Mouse (Mus musculus) kidney, embryonic 16.5 days (tissue): ENCODE results near the gene Tmem203. TPM values are rescaled to one million over a fixed set of nuclear protein-coding genes. Genes with fewer than 3 reads are reported as not detected.
A peak's percentile ranks its signal among the peaks of the same experiment; 100 is the strongest.

Experiments used
- ATAC-seq: fragments of 200-750 bp; cut with Nextera tagmentation; 2 replicates; pipeline ENCODE4 v1.8.0; 2017; ENCODE audit warnings: moderate TSS enrichment; ENCODE audit not compliant: low FRiP score, low TSS enrichment
- H3K27ac ChIP-seq: fragments of 300-500 bp; sonication (generic); 2 replicates; pipeline ENCODE4 v1.5.1; 2014; ENCODE audit warnings: low read length
- H3K27me3 ChIP-seq: fragments of 300-500 bp; sonication (generic); 2 replicates; pipeline ENCODE4 v1.6.1; 2014; ENCODE audit warnings: low read length, control low read depth, mixed read lengths; ENCODE audit not compliant: insufficient read depth
- H3K36me3 ChIP-seq: fragments of 300-500 bp; sonication (generic); 2 replicates; pipeline ENCODE4 v1.6.1; 2014; ENCODE audit warnings: low read length, control low read depth, mixed read lengths; ENCODE audit not compliant: insufficient read depth
- H3K4me1 ChIP-seq: fragments of 300-500 bp; sonication (generic); 2 replicates; pipeline ENCODE4 v1.6.1; 2014; ENCODE audit warnings: low read length, control low read depth, mixed read lengths; ENCODE audit not compliant: insufficient read depth
- H3K4me2 ChIP-seq: fragments of 300-500 bp; sonication (generic); replicated peaks from 2 replicates; pipeline ENCODE4 v1.6.1; 2014; ENCODE audit warnings: low read depth, low read length
- H3K4me3 ChIP-seq: fragments of 300-500 bp; sonication (generic); 2 replicates; pipeline ENCODE4 v1.5.1; 2014; ENCODE audit warnings: mild to moderate bottlenecking, low read length
- H3K9ac ChIP-seq: fragments of 300-500 bp; sonication (generic); replicated peaks from 2 replicates; pipeline ENCODE4 v1.6.1; 2014; ENCODE audit warnings: low read length
- H3K9me3 ChIP-seq: fragments of 300-500 bp; sonication (generic); 2 replicates; pipeline ENCODE4 v1.6.1; 2016; ENCODE audit warnings: low read length, control low read depth
- WGBS: fragments of 180-500 bp; shearing (Covaris S2); extraction: QIAGEN DNeasy Blood & Tissue Kit; methylation state at CpG from one replicate; pipeline ENCODE4 v1.1.7; 2014; 5-methylcytosine and 5-hydroxymethylcytosine counted together
- polyA plus RNA-seq: library from polyadenylated mRNA; unstranded; fragments of >200 nt; fragmentation: Nextera tagmentation; extraction: Ambion mirVana; gene quantifications from 2 replicates; pipeline ENCODE4 v1.2.1, GENCODE M21; 2015

Tmem203 gene
- polyA plus RNA-seq, 1 experiment from 2014 or later = 25.6 TPM

- H3K4me2 ChIP-seq = peak overlapping the region; percentile 78
- H3K27ac ChIP-seq = peak overlapping the region; percentile 97
- H3K9ac ChIP-seq = peak overlapping the region; percentile 90
- no peaks in the 10 kb centered on the region for H3K27me3 ChIP-seq
- no peaks in the 10 kb centered on the region for H3K9me3 ChIP-seq
- peak; percentile 37 for ATAC-seq
- peaks cover 14% of the 10 kb centered on the region for H3K36me3 ChIP-seq
- H3K4me3 ChIP-seq = peak overlapping the region; percentile 85
- WGBS = under 1% methylated on average over 53 of the region's 53 CpGs
- H3K4me1 ChIP-seq = peaks cover 26% of the 10 kb centered on the region
Measured at GRCm38 (mm10) chr2:25223681-25224491, 31.4 kb upstream of the Tmem203 start.

- WGBS = under 1% methylated on average over 17 of the region's 17 CpGs
- no peaks in the 10 kb centered on the region for H3K9me3 ChIP-seq
- H3K36me3 ChIP-seq = peaks cover 14% of the 10 kb centered on the region
- no peaks in the 10 kb centered on the region for H3K27me3 ChIP-seq
- H3K9ac ChIP-seq = peak within 1 kb of the TSS; percentile 90
- peak within 1 kb of the TSS; percentile 85 for H3K4me3 ChIP-seq
- H3K27ac ChIP-seq = peak within 1 kb of the TSS; percentile 99
- H3K4me1 ChIP-seq = peaks cover 28% of the 10 kb centered on the region
- H3K4me2 ChIP-seq = peak within 1 kb of the TSS; percentile 78
- no peak for ATAC-seq
Measured at GRCm38 (mm10) chr2:25224492-25224765, 30.8 kb upstream of the Tmem203 start, which contains the start of gene Tubb4b. Gene Tubb4b, minus strand, starts transcription at chr2:25224702.

- peak overlapping the region; percentile 99 for H3K27ac ChIP-seq
- 2% methylated on average over 41 of the region's 41 CpGs for WGBS
- ATAC-seq = peak; percentile 97
- peak overlapping the region; percentile 79 for H3K9ac ChIP-seq
- H3K4me3 ChIP-seq = peak overlapping the region; percentile 85
- H3K4me1 ChIP-seq = peaks cover 28% of the 10 kb centered on the region
- peaks cover 14% of the 10 kb centered on the region for H3K36me3 ChIP-seq
- no peaks in the 10 kb centered on the region for H3K27me3 ChIP-seq
- H3K9me3 ChIP-seq = no peaks in the 10 kb centered on the region
- peak overlapping the region; percentile 53 for H3K4me2 ChIP-seq
Measured at GRCm38 (mm10) chr2:25224766-25225752, 30.2 kb upstream of the Tmem203 start.

- Histone ChIP-seq H3K4me2 (peak overlapping the region; percentile 53), H3K36me3 (peaks cover 14% of the 10 kb centered on the region), H3K9me3 (no peaks in the 10 kb centered on the region), H3K4me1 (peaks cover 28% of the 10 kb centered on the region), H3K27me3 (no peaks in the 10 kb centered on the region), H3K27ac (peak overlapping the region; percentile 99), H3K9ac (peak overlapping the region; percentile 79), H3K4me3 (peak overlapping the region; percentile 85)
- ATAC-seq = no peak
- 79% methylated on average over 8 of the region's 8 CpGs for WGBS
Measured at GRCm38 (mm10) chr2:25225811-25226379, 29.3 kb upstream of the Tmem203 start.

GRCm38 (mm10) chr2:25226864-25227263, 28.4 kb upstream of the Tmem203 start:
- 78% methylated on average over 5 of the region's 5 CpGs for WGBS
- Histone ChIP-seq H3K4me1 (peaks cover 26% of the 10 kb centered on the region), H3K4me3 (no peak overlapping the region), H3K9ac (no peak overlapping the region), H3K36me3 (peaks cover 5% of the 10 kb centered on the region), H3K4me2 (no peak overlapping the region), H3K9me3 (no peaks in the 10 kb centered on the region), H3K27ac (no peak overlapping the region), H3K27me3 (no peaks in the 10 kb centered on the region)
- no peak for ATAC-seq

GRCm38 (mm10) chr2:25227406-25227805, 27.8 kb upstream of the Tmem203 start:
- 94% methylated on average over 4 of the region's 4 CpGs for WGBS
- Histone ChIP-seq H3K27ac (no peak overlapping the region), H3K36me3 (0 out of 2 replicates have a peak, but pooled peaks cover 3% of the 10 kb centered on the region), H3K4me1 (peaks cover 26% of the 10 kb centered on the region), H3K9me3 (no peaks in the 10 kb centered on the region), H3K27me3 (no peaks in the 10 kb centered on the region), H3K9ac (no peak overlapping the region), H3K4me2 (no peak overlapping the region), H3K4me3 (no peak overlapping the region)
- no peak for ATAC-seq

DNA sequence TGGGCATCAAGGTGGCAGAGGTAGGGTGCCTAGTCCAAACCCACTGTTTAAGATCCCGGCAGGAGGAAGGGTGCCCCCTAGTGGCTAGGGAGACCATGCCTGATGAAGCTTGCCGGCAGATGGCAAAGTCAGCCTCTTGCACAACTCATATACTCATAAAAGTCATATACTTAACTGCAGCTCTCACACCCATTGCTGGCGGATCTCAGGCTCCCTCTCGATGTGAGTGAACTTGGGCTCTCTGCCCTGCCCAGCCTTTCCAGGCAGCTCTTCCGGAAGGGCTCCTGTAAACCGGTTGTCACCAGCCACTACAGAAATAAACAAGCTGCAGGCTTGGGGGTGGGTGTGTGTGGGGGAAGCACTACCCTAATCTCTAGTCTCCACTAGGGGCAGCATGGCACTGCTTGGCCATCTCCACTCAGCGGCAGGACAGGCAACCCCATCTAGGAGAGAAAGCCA, 26.8 kb upstream of the Tmem203 start:
- Histone ChIP-seq H3K4me2 (peak overlapping the region; percentile 49), H3K27me3 (no peaks in the 10 kb centered on the region), H3K9ac (peak overlapping the region; percentile 36; the same call in 1 of the 2 replicates), H3K4me3 (peak overlapping the region; percentile 35), H3K9me3 (no peaks in the 10 kb centered on the region), H3K27ac (peak overlapping the region; percentile 88), H3K4me1 (peaks cover 22% of the 10 kb centered on the region), H3K36me3 (no peaks in the 10 kb centered on the region)
- peak; percentile 24 for ATAC-seq
- WGBS = 0% methylated on average over 7 of the region's 7 CpGs

GRCm38 (mm10) chr2:25228995-25229530, 26.2 kb upstream of the Tmem203 start:
- peaks cover 19% of the 10 kb centered on the region for H3K4me1 ChIP-seq
- H3K27me3 ChIP-seq = no peaks in the 10 kb centered on the region
- 0 out of 2 replicates have a peak overlapping the region, but pooled peaks have one; percentile 88 for H3K27ac ChIP-seq
- peak overlapping the region; percentile 49 for H3K4me2 ChIP-seq
- H3K9ac ChIP-seq = peak overlapping the region; percentile 46
- H3K36me3 ChIP-seq = no peaks in the 10 kb centered on the region
- no peaks in the 10 kb centered on the region for H3K9me3 ChIP-seq
- H3K4me3 ChIP-seq = no peak overlapping the region
- 71% methylated on average over 6 of the region's 6 CpGs for WGBS
- ATAC-seq = no peak

DNA sequence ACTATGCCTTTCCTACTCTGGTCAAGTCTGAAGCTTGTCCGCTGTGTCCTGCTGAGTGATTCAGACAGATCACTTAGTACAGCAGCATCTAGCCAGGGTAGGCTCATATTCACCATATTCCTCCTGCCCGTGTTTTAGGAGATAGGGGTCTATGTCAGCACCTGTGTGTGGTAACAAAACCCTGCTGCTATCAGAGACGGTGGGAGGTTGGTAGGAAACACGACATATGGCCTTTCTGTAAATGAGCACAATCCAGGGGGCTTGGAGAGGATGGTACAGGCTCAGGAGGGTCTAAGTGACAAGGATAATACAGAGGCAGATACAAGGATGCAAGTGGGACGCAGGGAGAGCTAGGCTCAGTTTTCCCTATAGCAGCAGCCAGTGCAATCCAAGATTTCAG, 25.7 kb upstream of the Tmem203 start:
- H3K27ac ChIP-seq = no peak overlapping the region
- no peaks in the 10 kb centered on the region for H3K9me3 ChIP-seq
- H3K9ac ChIP-seq = no peak overlapping the region
- no peak overlapping the region for H3K4me2 ChIP-seq
- no peak for ATAC-seq
- WGBS = 76% methylated on average over 5 of the region's 5 CpGs
- H3K27me3 ChIP-seq = no peaks in the 10 kb centered on the region
- no peak overlapping the region for H3K4me3 ChIP-seq
- H3K4me1 ChIP-seq = peaks cover 19% of the 10 kb centered on the region
- H3K36me3 ChIP-seq = no peaks in the 10 kb centered on the region
